Mouse (Mus musculus) heart, adult 11 months (tissue): ENCODE data around the gene Arhgef10l.

Source experiments
- DNase-seq: peaks from one replicate; pipeline ENCODE4 v3.0.0; 2022

The Arhgef10l gene

GRCm38 (mm10) chr4:140520719-140521118 lies 145.1 kb downstream of the Arhgef10l start:
- no peak for DNase-seq

DNA sequence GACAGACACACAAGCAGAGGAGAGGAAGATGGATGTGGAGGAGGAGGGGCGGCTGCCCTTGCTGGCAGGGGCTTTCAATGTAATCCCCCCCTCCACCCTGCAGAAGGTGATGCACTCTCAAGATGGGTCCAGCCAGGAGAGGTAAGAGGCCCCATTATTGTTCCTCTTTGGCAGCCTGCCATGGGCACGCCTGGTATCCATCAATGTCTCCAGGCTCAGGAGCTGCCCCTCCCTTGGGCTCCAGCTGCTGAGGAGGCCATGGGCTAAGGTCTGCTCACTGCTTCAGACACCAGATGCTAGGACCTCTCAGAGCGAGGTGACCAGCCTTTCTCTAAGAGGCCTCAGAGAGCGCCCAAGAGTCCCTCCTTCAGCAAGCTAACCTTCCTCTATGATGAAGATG lies 152.0 kb downstream of the Arhgef10l start:
- no peak for DNase-seq

GRCm38 (mm10) chr4:140509856-140510255 lies 156.0 kb downstream of the Arhgef10l start:
- no peak for DNase-seq

DNA sequence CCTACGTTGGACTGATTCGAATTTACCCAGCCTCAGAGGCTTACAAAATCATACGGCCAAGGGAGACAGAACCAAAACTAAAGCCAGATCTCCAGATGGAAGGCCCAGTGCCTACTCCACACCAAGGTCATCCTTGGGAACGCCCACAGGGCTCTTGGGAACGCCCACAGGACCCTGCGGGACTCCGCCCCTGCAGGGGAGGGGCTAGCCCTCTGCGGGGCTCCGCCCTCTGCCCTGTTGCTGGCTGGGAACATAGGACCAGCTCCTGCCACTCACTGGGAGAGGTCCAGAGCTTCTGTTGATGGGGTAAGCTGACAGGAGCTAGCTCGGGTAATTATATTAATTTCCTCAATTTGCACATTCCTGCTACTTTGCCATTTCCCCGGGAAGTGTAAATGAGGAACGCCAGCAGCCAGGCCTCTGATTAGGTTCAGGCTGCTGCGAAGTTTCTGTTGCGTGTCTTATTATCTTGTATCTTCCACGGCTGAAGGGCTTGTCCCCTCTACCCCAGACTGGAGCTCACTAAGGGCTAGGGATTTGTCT lies 158.6 kb downstream of the Arhgef10l start:
- no peak for DNase-seq

DNA sequence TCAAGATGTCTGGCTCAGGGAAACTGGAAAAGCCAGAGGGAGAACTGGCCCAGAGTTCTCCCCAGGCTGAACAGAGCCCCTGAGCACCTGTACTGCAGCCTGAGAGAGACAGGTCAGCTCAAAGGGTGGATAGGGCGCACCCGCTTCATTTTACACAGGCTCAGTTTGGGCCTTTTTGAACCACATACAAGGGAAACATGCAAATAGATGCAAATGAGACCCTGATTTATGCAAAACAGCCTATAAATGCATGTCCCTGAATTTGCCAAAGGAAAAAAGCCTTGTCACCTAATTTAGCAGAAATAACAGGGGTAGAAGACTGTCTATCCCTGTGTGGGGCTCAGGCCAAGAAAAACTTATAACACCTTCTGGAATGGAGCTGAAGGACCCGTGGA lies 160.2 kb downstream of the Arhgef10l start:
- DNase-seq: no peak

- DNase-seq: no peak
Measured at GRCm38 (mm10) chr4:140504921-140505607, 160.7 kb downstream of the Arhgef10l start.

DNA sequence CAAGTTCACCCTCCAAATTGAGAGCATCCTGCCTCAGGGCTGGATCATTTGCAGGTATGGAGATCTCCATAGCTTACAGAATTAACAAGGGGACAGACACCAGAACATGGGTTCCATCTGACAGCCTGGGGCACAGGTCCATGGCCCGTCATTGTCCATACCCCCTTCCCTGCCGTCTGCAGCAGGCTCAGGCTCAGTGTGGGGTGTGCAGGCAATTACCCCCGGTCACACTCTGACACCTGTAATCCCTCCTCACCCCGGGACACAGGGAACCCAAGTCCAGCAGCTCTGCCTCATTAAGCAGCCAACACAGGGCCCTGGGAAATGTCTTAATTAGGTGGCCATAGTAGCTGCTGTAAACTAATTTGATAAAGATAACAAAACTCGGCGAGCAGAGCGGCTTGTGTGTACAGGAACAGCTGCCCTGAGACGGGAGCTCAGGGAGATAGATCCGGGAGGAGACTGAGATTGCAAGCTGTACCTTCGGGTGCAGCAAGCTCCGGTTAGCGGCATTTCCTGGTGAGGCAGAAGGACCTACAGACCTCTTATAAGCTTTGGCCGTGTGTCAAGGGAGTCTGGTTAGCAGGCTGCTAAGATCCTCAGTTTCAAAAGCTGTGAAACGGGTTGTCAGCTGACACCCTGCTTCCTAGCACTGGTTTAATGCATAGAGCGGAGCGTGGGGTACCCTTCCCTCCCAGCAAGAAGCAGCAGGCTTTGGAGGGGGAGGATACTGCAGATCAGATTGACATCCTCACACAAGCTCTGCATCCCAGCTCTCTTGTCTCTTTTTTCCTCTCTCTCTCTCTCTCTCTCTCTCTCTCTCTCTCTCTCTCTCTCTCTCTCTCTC lies 161.5 kb downstream of the Arhgef10l start:
- no peak for DNase-seq

GRCm38 (mm10) chr4:140500766-140501165 lies 165.0 kb downstream of the Arhgef10l start:
- DNase-seq: no peak

- DNase-seq: no peak
Measured at GRCm38 (mm10) chr4:140499571-140499970, 166.2 kb downstream of the Arhgef10l start.

GRCm38 (mm10) chr4:140497169-140497568 lies 168.6 kb downstream of the Arhgef10l start:
- no peak for DNase-seq

DNA sequence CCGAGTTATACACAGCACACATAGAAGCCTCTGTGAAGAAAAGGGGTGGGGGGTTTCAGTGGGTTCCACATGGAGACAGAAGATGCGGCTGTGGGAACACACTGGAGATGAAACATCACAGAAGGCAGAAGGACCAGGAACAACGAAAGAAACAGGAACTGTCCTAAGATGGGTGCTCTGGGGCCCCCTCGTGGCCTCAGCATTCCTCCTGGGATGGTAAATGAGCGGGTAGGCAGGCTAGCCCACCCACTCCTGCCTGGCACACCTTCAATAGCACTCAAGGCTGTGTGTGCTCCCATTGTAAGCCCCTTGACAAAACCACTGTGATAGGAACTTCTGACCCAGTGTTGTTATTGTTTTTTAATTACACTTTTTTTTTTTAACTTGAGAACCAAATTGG lies 174.3 kb downstream of the Arhgef10l start:
- DNase-seq: no peak

- no peak for DNase-seq
Measured at GRCm38 (mm10) chr4:140485442-140485841, 180.4 kb downstream of the Arhgef10l start.

GRCm38 (mm10) chr4:140483134-140483533 lies 182.7 kb downstream of the Arhgef10l start:
- DNase-seq: no peak

DNA sequence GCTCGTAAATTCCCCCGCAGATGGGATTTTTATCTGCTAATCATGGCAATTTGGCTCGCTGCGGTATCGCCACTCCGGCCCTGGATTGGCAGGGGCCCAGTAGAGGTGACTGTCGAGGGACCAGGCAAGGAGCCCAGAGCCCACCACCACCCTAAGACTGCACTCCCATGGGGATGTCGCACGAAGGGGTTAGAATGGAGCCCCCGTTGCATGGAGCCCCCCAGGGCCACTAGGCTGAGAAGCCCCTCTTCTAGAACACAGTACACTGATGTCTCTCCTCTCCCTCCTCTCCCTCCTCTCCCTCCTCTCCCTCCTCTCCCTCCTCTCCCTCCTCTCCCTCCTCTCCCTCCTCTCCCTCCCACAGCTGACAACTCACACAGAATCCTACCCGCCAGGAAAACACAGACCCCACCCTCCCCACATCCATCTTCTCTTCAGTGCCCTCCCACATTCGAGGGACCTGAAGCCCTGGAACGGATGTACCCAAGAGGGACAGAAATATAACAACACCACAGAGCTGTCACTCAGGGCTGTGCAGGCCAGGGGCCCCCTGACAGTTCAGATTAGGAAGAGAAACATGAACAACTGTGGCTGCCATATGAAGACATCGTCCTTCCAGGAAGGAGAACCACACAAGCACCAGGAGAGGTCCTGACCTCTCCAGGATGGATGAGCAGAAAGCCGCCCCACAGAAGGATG lies 185.3 kb downstream of the Arhgef10l start:
- no peak for DNase-seq

DNA sequence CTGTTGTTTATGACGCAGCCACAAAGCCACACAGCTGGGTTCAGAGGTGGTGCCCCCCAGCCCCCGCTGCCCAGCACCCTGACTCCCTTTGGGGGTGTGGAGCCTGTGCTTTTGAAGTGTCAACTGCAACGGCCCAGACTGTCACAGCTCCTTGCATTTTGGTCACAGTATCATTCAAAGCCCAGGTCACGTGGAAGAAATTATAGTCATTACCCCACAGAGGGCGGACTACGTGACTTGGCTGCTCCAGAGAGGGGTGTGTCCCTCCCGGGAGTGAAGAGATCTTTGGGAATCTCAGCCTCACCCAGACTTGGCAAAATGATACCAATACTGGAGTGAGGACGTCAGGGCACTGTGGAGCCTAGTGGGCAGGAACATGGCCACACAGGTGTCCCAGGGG lies 190.6 kb downstream of the Arhgef10l start:
- no peak for DNase-seq

- no peak for DNase-seq
Measured at GRCm38 (mm10) chr4:140469760-140470452, 195.9 kb downstream of the Arhgef10l start.

DNA sequence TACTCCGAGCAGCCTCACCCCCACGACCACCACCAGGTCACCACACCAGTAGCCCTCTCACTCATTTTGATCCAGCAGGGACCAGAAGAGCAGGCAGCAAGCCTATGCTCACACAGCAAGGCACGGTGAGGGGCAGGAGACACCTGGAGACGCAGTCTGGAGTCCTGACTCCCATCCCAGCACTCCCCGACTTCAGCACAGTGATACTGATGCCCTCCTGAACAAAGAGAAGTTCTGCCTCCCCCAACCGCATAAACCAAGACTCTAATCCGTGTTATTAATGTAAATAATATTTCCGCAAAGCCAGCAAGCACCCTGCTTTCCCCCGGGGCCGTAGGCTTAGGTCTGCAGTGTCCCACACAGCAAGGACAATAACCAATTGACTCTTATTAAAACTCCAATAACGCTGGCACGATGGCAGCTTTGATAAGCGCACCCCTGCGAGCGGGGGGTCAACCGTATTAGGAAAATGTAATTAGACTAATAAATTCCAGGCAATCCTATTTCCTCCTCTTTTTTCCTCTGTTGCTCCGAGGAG lies 198.5 kb downstream of the Arhgef10l start:
- no peak for DNase-seq
